Mouse (Mus musculus) limb, embryonic 11.5 days (tissue): ENCODE measurements around the gene Chd2. TPM values are rescaled to one million over a fixed set of nuclear protein-coding genes. Genes with fewer than 3 reads are reported as not detected.

ENCODE experiments used
- ATAC-seq: fragments of 200-750 bp; cut with Nextera tagmentation; 2 replicates; pipeline ENCODE4 v1.8.0; 2017; ENCODE audit warnings: low read depth; ENCODE audit not compliant: insufficient number of reproducible peaks, low FRiP score, low TSS enrichment
- DNase-seq: peaks from one replicate; pipeline ENCODE4 v3.0.0-alpha.2; 2015; ENCODE audit warnings: low spot score
- H3K27ac ChIP-seq: fragments of 300-500 bp; sonication (generic); replicated peaks from 2 replicates; pipeline ENCODE4 v1.5.1; 2014; ENCODE audit warnings: low read depth, mild to moderate bottlenecking, low read length
- H3K27me3 ChIP-seq: fragments of 300-500 bp; sonication (generic); 2 replicates; pipeline ENCODE4 v1.6.1; 2014; ENCODE audit warnings: mild to moderate bottlenecking, low read length, mixed read lengths; ENCODE audit not compliant: control insufficient read depth, insufficient read depth
- H3K36me3 ChIP-seq: fragments of 300-500 bp; sonication (generic); 2 replicates; pipeline ENCODE4 v1.6.1; 2014; ENCODE audit warnings: mild to moderate bottlenecking, low read length, moderate library complexity, mixed read lengths; ENCODE audit not compliant: control insufficient read depth, insufficient read depth
- H3K4me1 ChIP-seq: fragments of 300-500 bp; sonication (generic); 2 replicates; pipeline ENCODE4 v1.6.1; 2014; ENCODE audit warnings: low read length, mixed read lengths; ENCODE audit not compliant: control insufficient read depth, insufficient read depth
- H3K4me2 ChIP-seq: fragments of 300-500 bp; sonication (generic); 2 replicates; pipeline ENCODE4 v1.6.1; 2014; ENCODE audit warnings: low read depth, mild to moderate bottlenecking, moderate library complexity; ENCODE audit not compliant: severe bottlenecking
- H3K4me3 ChIP-seq: fragments of 300-500 bp; sonication (generic); 2 replicates; pipeline ENCODE4 v1.5.1; 2014; ENCODE audit warnings: low read depth, low read length
- H3K9ac ChIP-seq: fragments of 300-500 bp; sonication (generic); 2 replicates; pipeline ENCODE4 v1.6.1; 2014; ENCODE audit warnings: mild to moderate bottlenecking, low read length
- H3K9me3 ChIP-seq: fragments of 300-500 bp; sonication (generic); 2 replicates; pipeline ENCODE4 v1.6.1; 2016; ENCODE audit warnings: low read length; ENCODE audit not compliant: control insufficient read depth
- WGBS: fragments of 180-500 bp; shearing (Covaris S2); extraction: QIAGEN DNeasy Blood & Tissue Kit; methylation state at CpG from one replicate; pipeline ENCODE4 v1.1.7; 2014; 5-methylcytosine and 5-hydroxymethylcytosine counted together
- polyA plus RNA-seq: library from polyadenylated mRNA; unstranded; fragments of >200 nt; fragmentation: Nextera tagmentation; extraction: Ambion mirVana; gene quantifications from 2 replicates; pipeline ENCODE4 v1.2.1, GENCODE M21; 2014

Chd2 gene
- polyA plus RNA-seq, 1 experiment from 2014 or later, result 48.9 TPM

DNA sequence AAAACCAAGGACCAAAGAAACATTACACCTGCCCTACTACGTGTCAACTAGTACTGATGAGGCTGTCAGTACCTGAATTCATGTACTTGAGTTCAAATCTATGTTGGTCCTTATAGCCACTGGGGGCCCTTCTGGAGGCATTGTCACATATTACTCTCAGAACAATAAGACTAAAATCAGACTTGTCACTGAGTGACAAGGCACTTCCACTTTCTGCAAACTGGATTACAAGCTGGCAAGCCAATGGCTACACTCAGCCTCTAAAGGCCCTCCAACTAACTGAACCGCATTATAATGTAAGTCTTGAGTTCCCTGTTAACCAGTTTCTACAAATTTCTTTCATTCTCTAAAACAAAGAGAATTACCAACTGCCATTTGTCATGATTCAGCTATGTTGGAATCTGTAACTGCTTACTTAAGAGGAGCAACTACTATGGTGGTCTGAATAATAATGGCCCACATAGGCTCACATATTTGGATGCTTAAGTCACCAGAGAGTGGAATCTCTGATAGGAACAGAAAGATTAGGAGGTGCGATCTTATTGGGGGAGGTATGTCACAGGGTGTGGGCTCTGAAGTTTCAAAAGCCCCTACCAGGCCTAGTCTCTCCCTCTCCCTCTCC, 89.3 kb downstream of the Chd2 start:
- ATAC-seq, result no peak
- Histone ChIP-seq H3K4me2 (no peak overlapping the region), H3K27me3 (no peaks in the 10 kb centered on the region), H3K9ac (no peak overlapping the region), H3K4me3 (no peak overlapping the region), H3K36me3 (peaks cover 51% of the 10 kb centered on the region), H3K4me1 (no peaks in the 10 kb centered on the region), H3K9me3 (no peaks in the 10 kb centered on the region), H3K27ac (no peak overlapping the region)
- 94% methylated on average over 3 of the region's 3 CpGs for WGBS
- DNase-seq, result no peak

DNA sequence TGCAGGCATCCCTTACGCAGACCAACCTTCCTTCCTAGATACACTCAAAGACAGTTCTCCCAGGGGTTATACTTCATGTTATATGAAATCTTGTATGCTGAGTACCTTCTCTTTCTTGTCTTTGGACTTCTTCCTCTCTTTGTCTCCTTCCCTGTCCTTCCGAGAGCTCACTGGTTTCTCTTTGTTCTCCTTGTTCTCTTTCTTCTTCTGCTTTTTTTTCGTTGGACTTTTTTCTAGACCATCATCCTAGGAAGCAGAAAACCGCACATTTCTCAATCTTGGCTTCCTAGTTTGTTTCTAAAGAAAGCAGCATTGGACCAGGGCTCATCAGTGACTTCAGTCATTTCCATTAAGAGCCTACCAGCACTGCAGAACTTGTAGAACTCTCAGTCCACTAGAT, 90.0 kb downstream of the Chd2 start:
- DNase-seq, result no peak
- no peaks in the 10 kb centered on the region for H3K4me1 ChIP-seq
- H3K27ac ChIP-seq, result no peak overlapping the region
- H3K4me2 ChIP-seq, result no peak overlapping the region
- no peaks in the 10 kb centered on the region for H3K9me3 ChIP-seq
- ATAC-seq, result no peak
- peaks cover 54% of the 10 kb centered on the region for H3K36me3 ChIP-seq
- no peak overlapping the region for H3K9ac ChIP-seq
- H3K27me3 ChIP-seq, result no peaks in the 10 kb centered on the region
- WGBS, result 97% methylated on average over 4 of the region's 4 CpGs
- H3K4me3 ChIP-seq, result no peak overlapping the region

DNA sequence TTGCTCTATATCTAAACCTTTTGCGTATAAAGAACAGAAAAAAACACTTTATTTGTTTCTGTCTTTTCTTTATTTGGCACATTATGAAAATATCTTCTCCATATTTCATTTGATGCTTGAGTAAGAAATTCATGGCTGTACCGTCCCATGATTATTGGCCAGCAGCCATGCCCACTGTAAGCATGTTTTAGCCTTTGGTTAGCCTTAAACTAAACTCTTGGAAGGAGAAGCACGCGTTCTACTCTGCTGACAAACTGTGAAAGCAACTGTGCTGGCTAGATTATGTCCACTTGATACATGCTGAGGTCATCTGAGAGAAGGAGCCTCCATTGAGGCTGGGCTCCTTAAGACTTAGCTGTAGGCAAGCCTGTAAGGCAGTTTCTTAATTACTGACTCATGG, 99.4 kb downstream of the Chd2 start:
- Histone ChIP-seq H3K36me3 (peaks cover 65% of the 10 kb centered on the region), H3K4me3 (no peak overlapping the region), H3K27me3 (no peaks in the 10 kb centered on the region), H3K4me1 (no peaks in the 10 kb centered on the region), H3K4me2 (no peak overlapping the region), H3K9ac (no peak overlapping the region), H3K9me3 (no peaks in the 10 kb centered on the region), H3K27ac (no peak overlapping the region)
- DNase-seq (no peak), ATAC-seq (no peak)
- 95% methylated on average over 4 of the region's 4 CpGs for WGBS

DNA sequence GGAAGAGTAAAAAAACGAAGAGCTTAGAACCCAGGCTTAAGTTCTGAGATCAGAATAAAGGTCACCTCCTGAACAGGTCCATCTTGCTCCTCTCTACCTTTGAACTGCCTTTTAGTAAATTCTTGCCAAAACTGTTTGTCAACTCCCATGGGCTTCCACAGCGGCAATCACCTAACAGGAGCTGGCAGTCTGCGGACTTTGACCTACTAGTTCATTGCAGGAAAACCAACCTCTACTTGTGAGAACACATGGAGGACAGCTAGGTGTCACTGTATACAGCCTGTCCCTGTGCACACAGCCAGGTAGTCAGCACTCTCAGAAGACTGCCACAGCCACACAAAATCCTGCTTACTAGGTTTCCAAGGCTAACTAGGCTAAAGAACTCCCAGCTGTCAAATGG, 99.8 kb downstream of the Chd2 start:
- H3K9me3 ChIP-seq, result no peaks in the 10 kb centered on the region
- no peaks in the 10 kb centered on the region for H3K4me1 ChIP-seq
- no peak overlapping the region for H3K4me3 ChIP-seq
- no peaks in the 10 kb centered on the region for H3K27me3 ChIP-seq
- H3K27ac ChIP-seq, result no peak overlapping the region
- H3K4me2 ChIP-seq, result no peak overlapping the region
- DNase-seq, result no peak
- peaks cover 62% of the 10 kb centered on the region for H3K36me3 ChIP-seq
- no peak overlapping the region for H3K9ac ChIP-seq
- ATAC-seq, result no peak
- WGBS, result 96% methylated on average over 3 of the region's 3 CpGs

DNA sequence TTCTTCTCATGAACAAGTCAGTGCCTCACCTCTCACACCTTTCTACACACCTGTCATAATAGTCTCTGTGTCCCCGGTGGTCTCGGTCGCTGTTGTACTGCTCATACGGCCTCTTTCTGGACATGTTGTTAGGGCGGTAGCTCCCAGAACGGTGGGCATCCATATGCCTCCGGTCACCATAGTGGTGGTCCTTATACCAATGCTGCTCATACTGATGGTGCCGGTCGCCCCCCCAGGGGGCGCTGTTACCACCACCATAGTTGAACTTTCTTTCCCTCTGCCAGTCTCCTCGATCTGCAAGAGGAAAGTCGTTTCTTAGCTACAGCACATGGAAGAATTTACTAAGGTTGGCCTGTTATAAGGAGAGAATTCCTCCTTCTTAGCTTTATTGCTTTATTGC, 105.9 kb downstream of the Chd2 start:
- DNase-seq, result no peak
- Histone ChIP-seq H3K27me3 (no peaks in the 10 kb centered on the region), H3K27ac (no peak overlapping the region), H3K4me3 (no peak overlapping the region), H3K9me3 (no peaks in the 10 kb centered on the region), H3K4me1 (no peaks in the 10 kb centered on the region), H3K4me2 (no peak overlapping the region), H3K9ac (no peak overlapping the region), H3K36me3 (peaks cover 41% of the 10 kb centered on the region)
- WGBS, result 78% methylated on average over 12 of the region's 12 CpGs
- ATAC-seq, result no peak

DNA sequence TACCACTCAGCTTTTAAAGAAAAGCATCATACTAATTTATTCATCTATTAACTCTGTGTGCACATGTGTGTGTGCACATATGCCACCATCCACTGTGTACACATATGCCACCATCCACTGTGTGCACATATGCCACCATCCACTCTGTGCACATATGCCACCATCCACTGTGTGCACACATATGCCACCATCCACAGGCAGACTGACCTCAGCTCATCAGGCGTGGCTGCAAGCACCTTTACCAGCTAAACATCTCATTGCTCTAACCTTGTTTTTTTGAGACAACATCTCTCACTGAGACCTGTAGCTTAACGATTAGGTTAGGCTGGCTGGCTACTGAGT, 107.3 kb downstream of the Chd2 start:
- no peaks in the 10 kb centered on the region for H3K4me1 ChIP-seq
- H3K4me3 ChIP-seq, result no peak overlapping the region
- ATAC-seq (no peak), DNase-seq (no peak)
- peaks cover 30% of the 10 kb centered on the region for H3K36me3 ChIP-seq
- H3K9ac ChIP-seq, result no peak overlapping the region
- no peaks in the 10 kb centered on the region for H3K27me3 ChIP-seq
- H3K9me3 ChIP-seq, result no peaks in the 10 kb centered on the region
- no peak overlapping the region for H3K27ac ChIP-seq
- no peak overlapping the region for H3K4me2 ChIP-seq
- 88% methylated on average over 2 of the region's 2 CpGs for WGBS

DNA sequence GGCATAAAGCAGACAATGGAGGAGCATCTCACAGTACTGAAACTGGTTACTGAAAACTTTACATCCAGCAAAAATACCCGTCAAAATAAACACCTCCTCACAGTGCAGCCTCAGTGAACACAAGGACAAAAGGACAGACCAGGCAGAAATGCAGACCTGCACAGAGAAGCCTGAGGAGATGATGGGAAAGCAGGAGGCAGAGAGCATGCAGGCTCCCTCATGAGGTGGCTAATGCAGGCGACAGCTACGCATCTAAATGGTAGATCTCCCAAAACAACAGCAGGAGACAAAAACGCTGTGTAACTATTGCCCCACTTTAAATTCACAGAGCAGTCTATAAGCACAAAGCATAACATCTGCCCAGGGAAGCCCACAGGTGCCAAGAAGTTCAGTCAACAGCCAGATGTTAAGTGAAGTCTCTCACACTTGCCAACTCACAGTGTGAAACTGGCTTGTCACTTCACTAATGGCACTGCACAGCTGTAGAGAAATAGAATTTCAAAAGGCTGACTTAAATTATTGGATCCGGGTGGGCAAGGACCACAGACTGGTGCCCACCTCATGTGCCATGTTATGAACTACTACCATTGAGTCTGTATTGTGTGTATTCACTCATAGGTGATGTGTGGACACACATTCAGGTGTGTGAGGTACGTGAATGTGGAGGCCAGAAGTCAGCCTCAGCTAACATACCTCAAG, 107.8 kb downstream of the Chd2 start:
- Histone ChIP-seq H3K27ac (no peak overlapping the region), H3K4me3 (no peak overlapping the region), H3K27me3 (no peaks in the 10 kb centered on the region), H3K4me1 (no peaks in the 10 kb centered on the region), H3K4me2 (no peak overlapping the region), H3K9ac (no peak overlapping the region), H3K9me3 (no peaks in the 10 kb centered on the region), H3K36me3 (peaks cover 33% of the 10 kb centered on the region)
- no peak for ATAC-seq
- WGBS, result 83% methylated on average over 6 of the region's 6 CpGs
- no peak for DNase-seq

DNA sequence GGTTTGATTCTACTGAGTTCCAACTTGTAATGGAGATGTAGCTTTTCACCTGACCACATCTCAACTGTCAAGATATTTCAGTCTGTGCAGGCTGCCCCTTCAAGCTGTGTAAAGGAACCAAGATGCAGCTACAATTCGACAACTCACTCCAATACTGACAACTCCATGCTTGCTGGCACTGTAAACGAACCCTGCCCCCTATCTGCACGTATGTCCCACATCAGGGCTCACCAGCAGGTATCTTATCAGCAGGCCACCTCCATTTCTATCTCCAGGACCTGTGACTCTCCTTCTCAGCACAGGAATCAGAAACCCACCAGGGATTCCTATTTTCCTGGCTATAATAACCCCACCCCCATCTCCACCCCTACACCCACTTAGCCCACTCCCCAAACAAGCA, 113.1 kb downstream of the Chd2 start:
- no peak for DNase-seq
- peaks cover 18% of the 10 kb centered on the region for H3K36me3 ChIP-seq
- H3K4me3 ChIP-seq, result no peak overlapping the region
- peak overlapping the region; percentile 22; the same call in 1 of the 2 replicates for H3K9ac ChIP-seq
- no peak overlapping the region for H3K4me2 ChIP-seq
- ATAC-seq, result no peak
- no peaks in the 10 kb centered on the region for H3K4me1 ChIP-seq
- no peaks in the 10 kb centered on the region for H3K9me3 ChIP-seq
- 87% methylated on average over 3 of the region's 3 CpGs for WGBS
- no peak overlapping the region for H3K27ac ChIP-seq
- no peaks in the 10 kb centered on the region for H3K27me3 ChIP-seq

DNA sequence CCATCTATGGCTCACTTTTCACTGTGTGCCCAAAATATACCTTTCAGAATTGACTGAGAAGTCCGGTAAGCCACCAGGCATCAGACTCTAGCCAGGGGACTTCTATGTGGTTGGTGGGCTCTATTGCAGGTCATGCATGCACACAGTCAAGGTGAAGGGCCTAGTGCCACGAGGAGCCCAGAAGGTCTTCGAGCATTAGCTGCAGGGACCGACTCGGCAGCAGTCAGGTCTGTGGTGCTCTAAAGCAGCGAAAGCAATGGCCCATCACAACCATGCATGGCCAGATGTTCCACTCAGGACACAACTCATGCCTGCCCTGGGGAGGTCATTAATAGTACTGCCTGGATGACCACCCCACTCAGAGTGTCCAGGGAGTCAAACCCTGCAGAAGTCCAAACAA, 113.8 kb downstream of the Chd2 start:
- no peaks in the 10 kb centered on the region for H3K27me3 ChIP-seq
- ATAC-seq, result no peak
- H3K9ac ChIP-seq, result no peak overlapping the region
- no peak overlapping the region for H3K27ac ChIP-seq
- no peak overlapping the region for H3K4me2 ChIP-seq
- H3K9me3 ChIP-seq, result no peaks in the 10 kb centered on the region
- peaks cover 17% of the 10 kb centered on the region for H3K36me3 ChIP-seq
- no peaks in the 10 kb centered on the region for H3K4me1 ChIP-seq
- no peak for DNase-seq
- no peak overlapping the region for H3K4me3 ChIP-seq
- 97% methylated on average over 6 of the region's 6 CpGs for WGBS
